9 mouse cellular contexts compared by ENCODE assay signal in genomic region chr7:70358848-70359591, GRCm38 (mm10). TPM values are rescaled to one million over a fixed set of nuclear protein-coding genes. Genes with fewer than 3 reads are reported as not detected.
DNase-seq lines count a peak whose midpoint lies in the region; ATAC-seq and TF ChIP-seq lines count a peak whose summit lies in the region.
"Had no signal": no experiment of that assay in that cellular context is flagged by ENCODE, and none has a peak within 500 bp of the region (broad histone marks: within the 10 kb centered on the region; RNA-seq: fewer than 3 reads in every experiment).

No protein-coding gene starts in this region.

- H3K79me3 ChIP-seq in C2C12 (ENCODE audit: low read depth) = peaks cover 43% of the 10 kb centered on the region

- TF ChIP-seq CTCF in C2C12 (IDR thresholded peaks at IDR 0.05; ENCODE audit: control insufficient read depth, insufficient read depth, insufficient read length) = no peak

- H3K79me2 ChIP-seq in C2C12 (ENCODE audit: control insufficient read depth, insufficient read depth) = peaks cover 64% of the 10 kb centered on the region

- peaks cover 29% of the 10 kb centered on the region for H3K4me1 ChIP-seq in embryonic facial prominence, embryonic 13.5 days
- peaks cover 44% of the 10 kb centered on the region for H3K4me1 ChIP-seq in limb, embryonic 12.5 days (replicated peaks)

- under 1% methylated on average over 33 of the region's 33 CpGs for whole genome bisulfite sequencing in embryonic facial prominence, embryonic 13.5 days
- under 1% methylated on average over 33 of the region's 33 CpGs for whole genome bisulfite sequencing in limb, embryonic 12.5 days

- H3K27ac ChIP-seq in embryonic facial prominence, embryonic 13.5 days = peak overlapping the region; percentile 97
- peak overlapping the region; percentile 99 for H3K27ac ChIP-seq in limb, embryonic 12.5 days

- no peak for ATAC-seq in embryonic facial prominence, embryonic 13.5 days (ENCODE audit: insufficient number of reproducible peaks, insufficient read depth, low FRiP score, low TSS enrichment, low read depth)
- peak; percentile 6 to 22; a peak in 1 of 4 replicates for ATAC-seq in hematopoietic stem cell, adult 5-6 weeks (replicated peaks in 1 of 2; ENCODE audit: insufficient read depth in 1 of 2, low FRiP score in 2 of 2, low TSS enrichment in 1 of 2, low read depth in 1 of 2, poor library complexity in 2 of 2, severe bottlenecking in 2 of 2)
- ATAC-seq in limb, embryonic 12.5 days (ENCODE audit: insufficient number of reproducible peaks, insufficient read depth, low FRiP score, low TSS enrichment, low read depth) = no peak

- H3K9ac ChIP-seq in embryonic facial prominence, embryonic 13.5 days = peak overlapping the region; percentile 91
- H3K9ac ChIP-seq in limb, embryonic 12.5 days (replicated peaks) = peak overlapping the region; percentile 99

- H3ac ChIP-seq in C2C12 (ENCODE audit: control insufficient read depth, insufficient read length, low read depth) = peak overlapping the region; percentile 73

- DNase-seq in embryo, embryonic 10 days (ENCODE audit: low spot score) = peak; percentile 42
- no peak for DNase-seq in embryo, embryonic 9.5 days (ENCODE audit: extremely low spot score)
- DNase-seq in ovary, postnatal 36 days (ENCODE audit: low spot score) = peak; percentile 65
- no peak for DNase-seq in T-cell, adult 2 months (ENCODE audit: low spot score)

- H3K4me3 ChIP-seq in C2C12 (ENCODE audit: insufficient read depth, poor library complexity, severe bottlenecking) = peak overlapping the region; percentile 80
- H3K4me3 ChIP-seq in embryonic facial prominence, embryonic 13.5 days = peak overlapping the region; percentile 71
- H3K4me3 ChIP-seq in limb, embryonic 12.5 days (replicated peaks) = peak overlapping the region; percentile 85

- H3K36me3 ChIP-seq in C2C12 (ENCODE audit: control insufficient read depth, insufficient read depth) = peaks cover 27% of the 10 kb centered on the region
- no peaks in the 10 kb centered on the region for H3K36me3 ChIP-seq in embryonic facial prominence, embryonic 13.5 days
- H3K36me3 ChIP-seq in limb, embryonic 12.5 days = peaks cover 32% of the 10 kb centered on the region

- no peaks in the 10 kb centered on the region for H3K9me3 ChIP-seq in embryonic facial prominence, embryonic 13.5 days
- no peaks in the 10 kb centered on the region for H3K9me3 ChIP-seq in limb, embryonic 12.5 days

- no peaks in the 10 kb centered on the region for H3K27me3 ChIP-seq in C2C12 (ENCODE audit: control insufficient read depth, insufficient read depth, insufficient read length)
- peaks cover 75% of the 10 kb centered on the region for H3K27me3 ChIP-seq in embryonic facial prominence, embryonic 13.5 days
- H3K27me3 ChIP-seq in limb, embryonic 12.5 days = peaks cover 22% of the 10 kb centered on the region

- peak overlapping the region; percentile 82 for H3K4me2 ChIP-seq in embryonic facial prominence, embryonic 13.5 days
- H3K4me2 ChIP-seq in limb, embryonic 12.5 days = peak overlapping the region; percentile 90

TF ChIP-seq in C2C12, 6 proteins besides CTCF, POLR2A, EP300 and RAD21:
- TF ChIP-seq MAX (IDR thresholded peaks at IDR 0.05) (no peak), USF1 (IDR thresholded peaks at IDR 0.05; ENCODE audit: low read depth) (peak; percentile 76), MYOD1 (IDR thresholded peaks at IDR 0.05; ENCODE audit: control insufficient read depth, insufficient read length, low read depth) (no peak)
TF ChIP-seq in C2C12: peak in this region for 1.

RNA-seq across cellular contexts. Expression of gene Nr2f2, which starts 7.5 kb away (rescaled TPM):
- 13.0 TPM for polyA plus RNA-seq in C2C12 (2012; fragmentation: generic; extraction: Trizol)
- 36.0 and 42.9 TPM in 2 replicates for polyA plus RNA-seq in embryonic facial prominence, embryonic 13.5 days (2015; fragmentation: Nextera tagmentation; extraction: Ambion mirVana)
- not detected in 2 replicates for total RNA-seq in hematopoietic stem cell, adult 5-6 weeks (2017)
- 71.8 and 76.9 TPM in 2 replicates for polyA plus RNA-seq in limb, embryonic 12.5 days (2016; fragmentation: Nextera tagmentation; extraction: Ambion mirVana)
- total RNA-seq: MEL had no signal

Comparison
In these comparisons a context has a peak if more than half of its experiments do, and no peak if none do; other contexts are left out.
1. DNase-seq: peak in embryo, embryonic 10 days (single experiment) and ovary, postnatal 36 days (single experiment); none in embryo, embryonic 9.5 days (single experiment) and T-cell, adult 2 months (single experiment).
2. ATAC-seq: peak in hematopoietic stem cell, adult 5-6 weeks (2 of 2); none in embryonic facial prominence, embryonic 13.5 days (single experiment) and limb, embryonic 12.5 days (single experiment).
3. Peak in every context shown above with its lines, with median percentiles within 50 percentile points of each other: H3K4me3 ChIP-seq.